Mouse (Mus musculus) limb, embryonic 10.5 days (tissue): ENCODE results near the gene Znrd1as. TPM values are rescaled to one million over a fixed set of nuclear protein-coding genes. Genes with fewer than 3 reads are reported as not detected.
A peak's percentile ranks its signal among the peaks of the same experiment; 100 is the strongest.

Experiments used
- DNase-seq: peaks from one replicate; pipeline ENCODE4 v3.0.0-alpha.2; 2017; ENCODE audit warnings: low spot score
- H3K27ac ChIP-seq: fragments of 300-500 bp; sonication (generic); 2 replicates; pipeline ENCODE4 v1.5.1; 2016; ENCODE audit warnings: mild to moderate bottlenecking
- H3K27me3 ChIP-seq: fragments of 300-500 bp; sonication (generic); 2 replicates; pipeline ENCODE4 v1.6.1; 2016; ENCODE audit warnings: low read depth, mild to moderate bottlenecking; ENCODE audit not compliant: poor library complexity, severe bottlenecking
- H3K36me3 ChIP-seq: fragments of 300-500 bp; sonication (generic); 2 replicates; pipeline ENCODE4 v1.6.1; 2016; ENCODE audit warnings: mild to moderate bottlenecking, moderate library complexity
- H3K4me1 ChIP-seq: fragments of 300-500 bp; sonication (generic); 2 replicates; pipeline ENCODE4 v1.6.1; 2016
- H3K4me3 ChIP-seq: fragments of 300-500 bp; sonication (generic); 2 replicates; pipeline ENCODE4 v1.5.1; 2016; ENCODE audit warnings: mild to moderate bottlenecking, moderate library complexity
- H3K9me3 ChIP-seq: fragments of 300-500 bp; sonication (generic); replicated peaks from 2 replicates; pipeline ENCODE4 v1.6.1; 2016; ENCODE audit warnings: mild to moderate bottlenecking
- WGBS: fragments of 180-500 bp; shearing (Covaris S2); methylation state at CpG from one replicate; pipeline ENCODE4 v1.1.7; 2016; 5-methylcytosine and 5-hydroxymethylcytosine counted together
- polyA plus RNA-seq: library from polyadenylated mRNA; unstranded; fragments of >200 nt; fragmentation: Nextera tagmentation; extraction: Ambion mirVana; gene quantifications from 2 replicates; pipeline ENCODE4 v1.2.1, GENCODE M21; 2016

The Znrd1as gene
- 8.9 and 9.5 TPM in 2 replicates for polyA plus RNA-seq

DNA sequence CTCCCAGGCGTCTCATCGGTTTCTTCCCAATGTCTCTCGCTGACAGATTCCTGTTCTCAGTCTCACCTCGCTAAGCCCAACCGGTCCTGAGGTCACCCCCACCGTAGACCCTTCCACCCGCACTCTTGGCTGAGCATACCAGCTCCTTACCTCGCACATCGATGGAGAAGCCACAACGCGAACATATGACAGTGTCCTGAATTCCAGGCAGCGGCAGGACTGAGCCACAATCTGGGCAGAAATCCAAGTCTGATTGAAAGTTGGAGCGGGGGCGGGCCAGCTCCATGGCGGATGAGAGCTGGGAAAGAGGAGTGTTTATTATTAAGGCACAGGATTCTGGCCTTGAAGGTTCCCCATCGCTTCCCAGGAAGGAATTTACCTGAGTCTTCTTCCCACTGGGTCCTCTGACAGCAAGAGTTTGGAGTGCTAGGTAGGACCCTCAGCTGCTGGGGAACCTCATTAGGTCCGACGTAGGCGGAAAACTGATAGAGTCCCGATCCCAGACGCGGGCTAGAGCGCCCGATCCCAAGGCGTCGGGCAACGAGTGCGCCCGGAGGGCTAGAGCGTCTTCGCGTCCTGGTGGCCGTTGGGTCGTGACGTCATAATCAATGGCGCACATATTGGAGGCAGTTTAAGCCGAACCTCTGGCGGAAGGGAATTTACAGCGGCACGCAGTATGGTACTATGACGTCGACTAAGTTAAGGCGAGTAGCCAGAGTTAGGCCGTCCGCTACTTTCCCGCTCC lies at the start of gene Znrd1as, which contains the start of gene Znrd1:
Znrd1as (plus strand) TSS at position 594 of the 745 bp plus-strand sequence.
Znrd1 (minus strand) TSS at position 561 of the 745 bp plus-strand sequence.
- WGBS: under 1% methylated on average over 46 of the region's 46 CpGs
- peak; percentile 96 for DNase-seq
- Histone ChIP-seq H3K36me3 (peaks cover 28% of the 10 kb centered on the region), H3K27ac (peak within 1 kb of the TSS; percentile 90), H3K9me3 (no peaks in the 10 kb centered on the region), H3K4me1 (peaks cover 12% of the 10 kb centered on the region), H3K4me3 (peak within 1 kb of the TSS; percentile 81), H3K27me3 (no peaks in the 10 kb centered on the region)

DNA sequence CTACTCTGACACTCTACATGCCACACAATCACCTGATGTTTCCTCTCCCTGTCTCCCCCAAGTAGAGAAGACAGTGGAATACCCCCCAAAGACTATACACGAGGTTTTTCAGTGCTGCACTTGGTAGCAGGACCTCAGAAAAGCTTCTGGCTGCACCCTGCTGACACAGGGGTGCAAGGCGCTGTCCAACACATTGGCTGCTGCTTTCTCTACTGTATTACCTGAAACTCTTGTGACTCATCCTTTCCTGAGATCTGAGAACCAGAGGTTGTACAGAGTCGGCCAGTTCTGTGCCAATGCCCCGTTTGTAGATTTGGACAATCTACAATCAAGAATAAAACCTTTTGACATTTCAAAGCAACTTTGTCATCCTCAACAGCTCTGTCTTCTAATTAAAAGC lies 48.6 kb upstream of the Znrd1as start:
- no peaks in the 10 kb centered on the region for H3K36me3 ChIP-seq
- 57% methylated on average over 4 of the region's 4 CpGs for WGBS
- H3K4me1 ChIP-seq: no peaks in the 10 kb centered on the region
- no peaks in the 10 kb centered on the region for H3K9me3 ChIP-seq
- H3K27ac ChIP-seq: no peak overlapping the region
- H3K27me3 ChIP-seq: no peaks in the 10 kb centered on the region
- H3K4me3 ChIP-seq: no peak overlapping the region
- DNase-seq: no peak

DNA sequence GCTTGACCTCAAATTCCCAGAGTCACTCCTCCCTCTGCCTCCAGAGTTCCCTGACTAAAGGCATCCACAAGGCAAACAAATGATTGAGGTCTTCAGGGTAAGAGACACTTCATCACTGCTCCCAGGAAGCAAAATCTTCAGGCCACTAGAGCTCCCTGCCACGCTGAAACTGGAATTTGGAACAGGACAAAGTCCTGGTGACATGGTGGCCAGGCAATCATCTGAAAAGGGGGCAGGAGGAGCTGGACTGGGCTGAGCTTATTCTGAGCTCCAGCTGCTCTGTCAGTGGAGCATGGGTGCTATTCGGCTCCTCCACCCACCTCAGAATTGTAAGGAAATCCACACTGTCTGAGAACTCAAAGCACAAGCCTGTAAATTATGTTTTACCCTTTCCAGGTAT lies 46.4 kb upstream of the Znrd1as start:
- Histone ChIP-seq H3K4me1 (no peaks in the 10 kb centered on the region), H3K27me3 (no peaks in the 10 kb centered on the region), H3K36me3 (no peaks in the 10 kb centered on the region), H3K4me3 (no peak overlapping the region), H3K9me3 (no peaks in the 10 kb centered on the region), H3K27ac (no peak overlapping the region)
- 85% methylated on average over 2 of the region's 2 CpGs for WGBS
- DNase-seq: no peak

DNA sequence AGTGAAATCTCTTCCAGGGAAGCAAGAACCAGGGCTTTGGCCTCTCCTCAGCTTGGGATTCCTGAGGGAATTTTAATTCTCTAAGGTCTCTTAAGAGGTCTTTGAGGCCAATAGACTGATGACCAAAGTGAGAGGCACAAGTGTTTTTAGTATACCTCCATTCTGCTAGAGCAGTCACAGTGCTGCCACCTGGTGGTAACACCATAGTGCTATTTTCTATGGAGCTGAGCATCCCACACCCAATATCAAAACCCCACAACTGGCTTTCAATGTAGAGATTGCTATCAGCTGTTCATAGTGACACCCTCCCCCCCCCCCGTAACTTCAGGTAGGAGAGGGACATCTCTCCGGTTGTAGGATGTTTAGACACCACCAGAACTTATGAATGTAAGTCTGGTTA lies 44.3 kb upstream of the Znrd1as start:
- Histone ChIP-seq H3K27ac (no peak overlapping the region), H3K27me3 (no peaks in the 10 kb centered on the region), H3K4me1 (no peaks in the 10 kb centered on the region), H3K36me3 (no peaks in the 10 kb centered on the region), H3K9me3 (no peaks in the 10 kb centered on the region), H3K4me3 (no peak overlapping the region)
- peak; percentile 71 for DNase-seq
- 17% methylated on average over 2 of the region's 2 CpGs for WGBS

DNA sequence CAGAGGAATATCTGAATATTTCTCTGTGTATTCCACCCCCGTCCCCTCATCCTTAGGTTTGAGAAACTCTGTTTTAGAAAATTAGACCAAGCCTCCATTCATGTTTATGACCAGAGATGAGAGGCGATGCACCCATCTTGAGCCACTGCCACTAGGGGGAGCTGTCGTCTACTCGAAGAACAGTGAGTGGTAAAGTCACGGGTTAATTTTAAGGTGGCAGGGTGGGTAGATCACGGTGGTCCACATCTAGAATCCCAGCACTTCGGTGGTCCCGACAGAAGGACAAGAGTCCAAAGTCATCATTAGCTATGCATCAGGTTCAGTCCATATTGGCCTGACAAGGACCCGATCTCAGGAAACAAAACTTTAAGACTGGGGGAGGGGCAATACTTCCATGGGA lies 43.3 kb upstream of the Znrd1as start:
- 16% methylated on average over 9 of the region's 9 CpGs for WGBS
- no peak overlapping the region for H3K4me3 ChIP-seq
- no peaks in the 10 kb centered on the region for H3K36me3 ChIP-seq
- H3K9me3 ChIP-seq: no peaks in the 10 kb centered on the region
- H3K4me1 ChIP-seq: no peaks in the 10 kb centered on the region
- DNase-seq: peak; percentile 74
- no peak overlapping the region for H3K27ac ChIP-seq
- H3K27me3 ChIP-seq: no peaks in the 10 kb centered on the region

DNA sequence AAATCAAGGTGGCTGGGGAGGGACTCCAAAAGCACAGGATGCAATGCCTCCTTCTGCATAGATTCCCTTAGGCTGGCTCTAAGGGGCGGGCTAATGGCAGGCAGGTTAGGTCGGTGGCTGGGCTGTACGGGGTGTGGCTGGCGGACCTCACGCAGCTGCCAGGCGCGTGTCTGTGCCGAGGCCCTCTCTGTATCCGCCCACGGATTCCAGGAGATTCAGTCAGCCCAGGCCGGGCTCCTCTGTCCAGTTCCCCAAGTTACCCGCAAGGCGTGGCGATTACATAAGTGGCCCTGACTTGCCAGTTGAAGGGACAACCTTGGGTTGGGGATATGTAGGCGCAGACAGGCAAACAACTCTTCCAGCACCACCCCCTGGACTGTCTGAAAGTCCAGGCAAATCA lies 38.2 kb upstream of the Znrd1as start:
- H3K27me3 ChIP-seq: no peaks in the 10 kb centered on the region
- no peak for DNase-seq
- H3K4me3 ChIP-seq: no peak overlapping the region
- no peaks in the 10 kb centered on the region for H3K9me3 ChIP-seq
- H3K4me1 ChIP-seq: no peaks in the 10 kb centered on the region
- H3K27ac ChIP-seq: no peak overlapping the region
- H3K36me3 ChIP-seq: no peaks in the 10 kb centered on the region
- WGBS: 47% methylated on average over 15 of the region's 15 CpGs

DNA sequence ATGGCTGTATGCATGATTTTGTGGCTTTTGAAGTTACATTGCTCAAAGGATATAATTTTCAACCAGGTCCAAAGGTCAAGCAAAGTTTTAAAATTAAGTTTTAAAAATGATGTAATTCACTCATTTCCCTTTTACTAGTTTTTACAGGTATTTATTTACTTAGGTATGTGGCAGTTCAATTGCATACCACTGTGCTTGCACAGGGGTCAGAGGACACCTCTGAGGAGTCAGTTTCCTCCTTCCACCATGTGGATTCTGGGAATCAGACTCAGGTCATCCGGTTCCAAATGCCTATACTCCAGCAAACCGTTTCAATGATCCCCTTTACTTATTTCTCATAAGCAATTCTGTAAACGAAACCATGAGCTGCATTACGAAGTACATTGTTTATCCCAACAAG lies 35.7 kb upstream of the Znrd1as start:
- no peak for DNase-seq
- WGBS: 90% methylated on average over 4 of the region's 4 CpGs

DNA sequence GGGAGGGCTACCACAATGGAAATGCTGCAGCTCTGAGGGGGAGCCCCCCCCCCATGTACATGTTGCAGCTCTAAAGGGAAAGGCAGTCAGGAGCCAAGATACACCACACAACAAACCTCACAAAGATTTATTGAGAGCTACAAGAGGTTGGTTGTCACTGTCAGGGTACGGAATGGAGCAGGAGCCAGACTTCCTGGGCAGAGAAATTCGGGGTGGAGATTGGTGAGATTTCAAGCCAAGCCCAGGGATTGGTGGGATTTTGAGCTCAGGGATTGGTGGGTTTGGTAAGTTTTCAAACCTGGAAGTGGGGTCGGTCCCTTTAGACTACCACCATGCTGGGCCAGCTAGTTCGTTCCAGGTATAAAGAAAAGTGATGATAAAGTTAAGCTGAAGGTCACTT lies 34.9 kb upstream of the Znrd1as start:
- DNase-seq: no peak
- no peaks in the 10 kb centered on the region for H3K4me1 ChIP-seq
- no peaks in the 10 kb centered on the region for H3K9me3 ChIP-seq
- no peaks in the 10 kb centered on the region for H3K36me3 ChIP-seq
- no peak overlapping the region for H3K4me3 ChIP-seq
- no peaks in the 10 kb centered on the region for H3K27me3 ChIP-seq
- H3K27ac ChIP-seq: no peak overlapping the region
- 72% methylated on average over 4 of the region's 4 CpGs for WGBS

More for the DNA sequence above, 35.7 kb upstream of the Znrd1as start:
- no peak overlapping the region for H3K4me3 ChIP-seq
- no peaks in the 10 kb centered on the region for H3K27me3 ChIP-seq
- no peaks in the 10 kb centered on the region for H3K4me1 ChIP-seq
- H3K36me3 ChIP-seq: no peaks in the 10 kb centered on the region
- H3K9me3 ChIP-seq: no peaks in the 10 kb centered on the region
- H3K27ac ChIP-seq: no peak overlapping the region

DNA sequence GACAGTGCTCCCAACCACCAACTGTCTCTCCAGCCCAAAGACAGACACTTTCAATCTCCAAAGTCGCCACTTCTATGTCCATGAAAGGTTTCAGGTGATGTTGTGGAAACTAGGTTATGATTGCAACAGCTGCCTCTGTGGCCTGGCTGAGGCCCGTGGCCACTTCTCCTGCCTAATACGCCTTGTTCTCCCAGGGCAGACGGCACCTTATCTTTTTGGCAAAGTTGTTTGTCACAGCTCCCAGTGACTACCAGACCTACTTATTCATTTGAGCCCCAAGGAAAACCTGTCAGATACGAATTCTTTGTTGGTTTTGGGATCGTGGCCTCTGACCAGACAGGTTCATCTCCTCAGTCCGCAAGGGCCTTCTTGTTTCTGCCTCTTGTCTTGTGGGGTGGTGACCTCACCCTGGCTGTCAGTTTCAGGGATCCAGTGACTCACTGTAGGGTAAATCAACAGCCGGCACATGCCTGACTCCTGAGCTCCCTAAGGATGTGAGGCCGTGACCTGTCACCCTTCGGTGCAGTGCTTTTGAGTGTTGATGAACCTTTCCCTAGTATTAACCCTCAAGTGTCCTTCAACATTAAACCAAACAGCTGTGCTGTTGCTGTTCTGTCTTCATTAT lies 30.8 kb upstream of the Znrd1as start:
- Histone ChIP-seq H3K9me3 (no peaks in the 10 kb centered on the region), H3K4me1 (no peaks in the 10 kb centered on the region), H3K27me3 (no peaks in the 10 kb centered on the region), H3K36me3 (no peaks in the 10 kb centered on the region), H3K4me3 (no peak overlapping the region), H3K27ac (no peak overlapping the region)
- no peak for DNase-seq
- 54% methylated on average over 10 of the region's 10 CpGs for WGBS

DNA sequence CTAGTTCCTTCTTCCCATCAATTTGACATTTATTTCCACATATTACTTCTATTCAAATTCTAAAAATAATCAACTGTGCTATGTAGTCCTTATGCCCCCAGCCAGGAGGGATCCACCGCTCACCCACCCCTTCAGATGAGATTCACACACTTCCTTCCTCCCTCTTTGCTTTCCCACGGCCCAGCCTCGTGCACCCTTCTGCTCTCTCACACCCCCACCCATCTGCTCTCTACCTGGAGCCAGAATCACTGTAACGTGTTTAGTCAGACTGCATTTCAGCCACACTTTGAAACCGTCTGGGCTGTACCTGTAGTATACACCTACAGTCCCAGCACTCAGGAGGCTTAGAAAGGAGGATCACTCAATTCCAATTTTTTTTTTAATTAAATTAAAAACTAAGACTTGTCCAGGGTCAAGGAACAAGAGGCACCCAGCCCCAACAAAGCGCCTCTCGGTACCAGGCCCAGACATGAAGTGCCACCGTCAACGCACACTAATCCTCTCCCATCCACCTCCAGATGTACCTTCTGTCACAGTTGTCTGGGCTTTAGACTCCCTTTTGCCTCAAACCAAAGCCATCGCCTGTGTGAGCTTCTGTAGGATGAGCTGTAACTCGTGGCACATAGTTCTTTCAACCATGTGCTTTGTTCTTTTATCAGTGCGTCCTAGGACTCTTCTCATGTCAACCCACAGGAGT lies 29.0 kb upstream of the Znrd1as start:
- no peaks in the 10 kb centered on the region for H3K9me3 ChIP-seq

DNA sequence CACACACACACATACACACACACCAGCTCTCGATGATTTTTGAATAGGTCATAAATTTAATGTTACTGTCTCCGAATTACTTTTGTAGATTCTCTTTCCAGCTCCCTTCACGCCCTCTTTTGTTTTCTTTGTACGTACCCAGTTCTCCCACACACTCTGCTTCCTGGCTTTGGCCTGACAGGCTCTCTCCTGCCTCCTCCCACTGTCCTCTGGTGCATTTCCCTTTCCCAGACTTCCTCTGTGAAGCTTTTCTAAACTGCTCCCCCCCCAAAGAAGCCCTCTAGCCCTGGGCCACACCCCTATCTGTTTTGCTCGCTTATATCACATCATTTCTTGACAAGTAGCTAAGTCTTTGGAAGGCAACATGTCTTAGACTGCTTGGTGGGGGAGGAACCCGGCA lies 28.2 kb upstream of the Znrd1as start:
- Histone ChIP-seq H3K9me3 (no peaks in the 10 kb centered on the region), H3K27ac (no peak overlapping the region), H3K36me3 (no peaks in the 10 kb centered on the region), H3K4me3 (no peak overlapping the region), H3K27me3 (no peaks in the 10 kb centered on the region), H3K4me1 (no peaks in the 10 kb centered on the region)
- DNase-seq: no peak
- 77% methylated on average over 6 of the region's 6 CpGs for WGBS

More for the DNA sequence above, 29.0 kb upstream of the Znrd1as start:
- no peak overlapping the region for H3K27ac ChIP-seq
- 78% methylated on average over 12 of the region's 12 CpGs for whole genome bisulfite sequencing
- H3K27me3 ChIP-seq: no peaks in the 10 kb centered on the region
- DNase-seq: no peak
- no peaks in the 10 kb centered on the region for H3K36me3 ChIP-seq
- no peak overlapping the region for H3K4me3 ChIP-seq
- no peaks in the 10 kb centered on the region for H3K4me1 ChIP-seq

DNA sequence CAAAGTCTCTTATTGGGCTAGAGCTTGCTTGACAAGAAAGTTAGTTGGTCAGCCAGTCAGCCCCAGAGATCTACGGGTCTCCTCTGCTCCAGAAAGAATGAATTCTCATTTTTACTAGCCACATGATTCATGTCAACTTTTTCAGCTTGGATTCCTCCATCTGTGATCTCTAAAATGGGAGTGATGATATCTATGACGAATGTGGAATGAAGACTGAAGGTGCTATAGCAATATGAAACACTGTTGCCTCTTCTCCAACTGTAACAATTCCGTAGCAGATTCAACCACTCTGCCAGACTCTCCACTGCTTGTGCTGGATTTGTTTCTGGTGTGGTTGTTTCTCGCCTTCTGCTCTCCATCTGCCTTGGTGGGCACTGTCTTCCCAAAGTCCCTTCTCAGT lies 27.3 kb upstream of the Znrd1as start:
- no peaks in the 10 kb centered on the region for H3K4me1 ChIP-seq
- WGBS: 82% methylated on average over 4 of the region's 4 CpGs
- H3K27me3 ChIP-seq: no peaks in the 10 kb centered on the region
- H3K4me3 ChIP-seq: no peak overlapping the region
- H3K9me3 ChIP-seq: no peaks in the 10 kb centered on the region
- no peak for DNase-seq
- no peaks in the 10 kb centered on the region for H3K36me3 ChIP-seq
- no peak overlapping the region for H3K27ac ChIP-seq

DNA sequence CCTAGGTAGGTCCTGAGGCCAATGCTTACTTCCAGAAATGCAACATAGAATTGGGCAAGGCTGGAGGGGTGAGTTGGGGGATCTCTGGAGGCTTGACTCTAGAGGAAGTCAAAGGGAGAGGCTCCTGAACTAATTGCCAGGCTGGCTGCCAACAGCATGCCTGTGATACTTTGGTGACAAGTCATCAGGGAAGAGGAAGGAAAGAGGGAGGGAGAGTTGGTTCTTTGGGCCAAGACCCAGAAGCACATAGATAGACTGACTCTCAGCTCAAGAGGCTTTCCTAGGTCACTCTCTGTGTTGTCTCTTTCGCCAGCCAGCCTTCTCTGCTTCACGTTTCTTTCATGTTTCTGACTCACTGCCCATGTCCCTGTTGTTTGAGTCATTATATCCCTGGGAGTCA lies 26.6 kb upstream of the Znrd1as start:
- Histone ChIP-seq H3K9me3 (no peaks in the 10 kb centered on the region), H3K4me3 (no peak overlapping the region), H3K27me3 (no peaks in the 10 kb centered on the region), H3K27ac (no peak overlapping the region), H3K4me1 (no peaks in the 10 kb centered on the region), H3K36me3 (no peaks in the 10 kb centered on the region)
- DNase-seq: no peak
- 59% methylated on average over 2 of the region's 2 CpGs for WGBS
